Mouse (Mus musculus) urinary bladder, adult 18-20 months (tissue): ENCODE results near the gene Naip2.
"Not testable (repeated sequence)": the region's sequence is repeated elsewhere in the genome, so short reads cannot be mapped to it uniquely, and the experiment has no call there.

Source experiments
- DNase-seq, 2 experiments: peaks; one replicate each; pipeline ENCODE4 v3.0.0; 2022; ENCODE audit warnings: low spot score in 2 of 2, mixed read lengths in 2 of 2

Gene Naip2

GRCm38 (mm10) chr13:100201659-100202333, at the start of gene Naip2:
TSS of gene Naip2 (minus strand) at chr13:100202092.
- DNase-seq = not testable (repeated sequence)

- DNase-seq = not testable (repeated sequence)
Observed at GRCm38 (mm10) chr13:100246896-100247519, 45.1 kb upstream of the Naip2 start.

GRCm38 (mm10) chr13:100246223-100246622, 44.3 kb upstream of the Naip2 start, which contains the start of gene Naip5:
TSS of gene Naip5 (minus strand) at chr13:100246323.
- DNase-seq = not testable (repeated sequence)

GRCm38 (mm10) chr13:100243702-100244101, 41.8 kb upstream of the Naip2 start:
- DNase-seq = no peak

- not testable (repeated sequence) for DNase-seq
Observed at GRCm38 (mm10) chr13:100213683-100214082, 11.8 kb upstream of the Naip2 start.

- peak in 1 of 2 experiments; percentile 18 for DNase-seq
Observed at GRCm38 (mm10) chr13:100210540-100210939, 8.6 kb upstream of the Naip2 start.

- DNase-seq = no peak
Observed at GRCm38 (mm10) chr13:100203319-100203718, 1.4 kb upstream of the Naip2 start.

GRCm38 (mm10) chr13:100200778-100201177, 1.1 kb downstream of the Naip2 start:
- DNase-seq = no peak

- no peak for DNase-seq
Observed at GRCm38 (mm10) chr13:100195421-100195820, 6.5 kb downstream of the Naip2 start.

GRCm38 (mm10) chr13:100183111-100183510, 18.8 kb downstream of the Naip2 start:
- DNase-seq = not testable (repeated sequence)

GRCm38 (mm10) chr13:100174360-100174759, 27.5 kb downstream of the Naip2 start:
- not testable (repeated sequence) for DNase-seq

- DNase-seq = not testable (repeated sequence)
Observed at GRCm38 (mm10) chr13:100166378-100166777, 35.5 kb downstream of the Naip2 start.

GRCm38 (mm10) chr13:100162467-100162866, 39.4 kb downstream of the Naip2 start:
- not testable (repeated sequence) for DNase-seq

- not testable (repeated sequence) for DNase-seq
Observed at GRCm38 (mm10) chr13:100161171-100161870, 40.6 kb downstream of the Naip2 start.

- no peak for DNase-seq
Observed at GRCm38 (mm10) chr13:100156624-100157023, 45.3 kb downstream of the Naip2 start.

GRCm38 (mm10) chr13:100152659-100153058, 49.2 kb downstream of the Naip2 start:
- no peak for DNase-seq

GRCm38 (mm10) chr13:100141646-100142314, 60.1 kb downstream of the Naip2 start:
- no peak for DNase-seq

GRCm38 (mm10) chr13:100125258-100125643, 76.6 kb downstream of the Naip2 start:
- no peak for DNase-seq

- peak; percentile 86 to 89 for DNase-seq
Observed at GRCm38 (mm10) chr13:100124423-100125257, 77.3 kb downstream of the Naip2 start, which contains the start of gene Smn1. TSS of gene Smn1 (plus strand) at chr13:100124852.

- DNase-seq = no peak
Observed at GRCm38 (mm10) chr13:100123970-100124369, 77.9 kb downstream of the Naip2 start.
